Mouse (Mus musculus) heart, embryonic 12.5 days (tissue): ENCODE data around the gene Hist1h4k. TPM values are rescaled to one million over a fixed set of nuclear protein-coding genes. Genes with fewer than 3 reads are reported as not detected.
"Not testable (repeated sequence)": the region's sequence is repeated elsewhere in the genome, so short reads cannot be mapped to it uniquely, and the experiment has no call there.

ENCODE experiments used
- ATAC-seq: fragments of 200-750 bp; cut with Nextera tagmentation; 2 replicates; pipeline ENCODE4 v1.8.0; 2017; ENCODE audit warnings: moderate TSS enrichment, moderate library complexity; ENCODE audit not compliant: insufficient number of reproducible peaks, low FRiP score
- H3K27ac ChIP-seq: fragments of 300-500 bp; sonication (generic); 2 replicates; pipeline ENCODE4 v1.5.1; 2016; ENCODE audit warnings: mild to moderate bottlenecking, moderate library complexity; ENCODE audit not compliant: poor library complexity, severe bottlenecking
- H3K27me3 ChIP-seq: fragments of 300-500 bp; sonication (generic); replicated peaks from 2 replicates; pipeline ENCODE4 v1.6.1; 2016; ENCODE audit warnings: mild to moderate bottlenecking, moderate library complexity
- H3K36me3 ChIP-seq: fragments of 300-500 bp; sonication (generic); 2 replicates; pipeline ENCODE4 v1.6.1; 2016; ENCODE audit warnings: mild to moderate bottlenecking, moderate library complexity
- H3K4me1 ChIP-seq: fragments of 300-500 bp; sonication (generic); replicated peaks from 2 replicates; pipeline ENCODE4 v1.6.1; 2016; ENCODE audit warnings: mild to moderate bottlenecking
- H3K4me2 ChIP-seq: fragments of 300-500 bp; sonication (generic); 2 replicates; pipeline ENCODE4 v1.6.1; 2016; ENCODE audit warnings: mild to moderate bottlenecking, moderate library complexity
- H3K4me3 ChIP-seq: fragments of 300-500 bp; sonication (generic); 2 replicates; pipeline ENCODE4 v1.5.1; 2016; ENCODE audit warnings: mild to moderate bottlenecking
- H3K9ac ChIP-seq: fragments of 300-500 bp; sonication (generic); 2 replicates; pipeline ENCODE4 v1.6.1; 2016; ENCODE audit warnings: mild to moderate bottlenecking, moderate library complexity
- H3K9me3 ChIP-seq: fragments of 300-500 bp; sonication (generic); replicated peaks from 2 replicates; pipeline ENCODE4 v1.6.1; 2016; ENCODE audit warnings: mild to moderate bottlenecking, moderate library complexity
- WGBS: fragments of 180-500 bp; shearing (Covaris S2); methylation state at CpG from one replicate; pipeline ENCODE4 v1.1.7; 2016; 5-methylcytosine and 5-hydroxymethylcytosine counted together
- polyA plus RNA-seq: library from polyadenylated mRNA; unstranded; fragments of >200 nt; fragmentation: Nextera tagmentation; extraction: Ambion mirVana; gene quantifications from 2 replicates; pipeline ENCODE4 v1.2.1, GENCODE M21; 2016

Hist1h4k gene
- polyA plus RNA-seq, 1 experiment from 2014 or later: 0.80 TPM

GRCm38 (mm10) chr13:21729544-21729943 is 20.8 kb downstream of the Hist1h4k start:
- Histone ChIP-seq H3K36me3 (no peaks in the 10 kb centered on the region), H3K4me2 (no peak overlapping the region), H3K4me1 (peaks cover 8% of the 10 kb centered on the region), H3K4me3 (no peak overlapping the region), H3K27ac (no peak overlapping the region), H3K9me3 (no peaks in the 10 kb centered on the region), H3K9ac (no peak overlapping the region), H3K27me3 (no peaks in the 10 kb centered on the region)
- 52% methylated on average over 1 of the region's 1 CpGs for WGBS
- no peak for ATAC-seq

GRCm38 (mm10) chr13:21727948-21728572 is 22.2 kb downstream of the Hist1h4k start:
- ATAC-seq: no peak
- H3K36me3 ChIP-seq: no peaks in the 10 kb centered on the region
- H3K4me1 ChIP-seq: no peaks in the 10 kb centered on the region
- no peak overlapping the region for H3K9ac ChIP-seq
- no peaks in the 10 kb centered on the region for H3K27me3 ChIP-seq
- H3K4me2 ChIP-seq: no peak overlapping the region
- no peak overlapping the region for H3K27ac ChIP-seq
- H3K4me3 ChIP-seq: no peak overlapping the region
- no peaks in the 10 kb centered on the region for H3K9me3 ChIP-seq
- WGBS: 35% methylated on average over 11 of the region's 11 CpGs

GRCm38 (mm10) chr13:21722993-21723836 is 27.1 kb downstream of the Hist1h4k start:
- ATAC-seq: no peak
- no peak overlapping the region for H3K9ac ChIP-seq
- H3K4me3 ChIP-seq: no peak overlapping the region
- peaks cover 13% of the 10 kb centered on the region for H3K4me1 ChIP-seq
- H3K27ac ChIP-seq: no peak overlapping the region
- H3K27me3 ChIP-seq: no peaks in the 10 kb centered on the region
- no peaks in the 10 kb centered on the region for H3K9me3 ChIP-seq
- WGBS: 45% methylated on average over 5 of the region's 5 CpGs
- no peaks in the 10 kb centered on the region for H3K36me3 ChIP-seq
- H3K4me2 ChIP-seq: no peak overlapping the region

GRCm38 (mm10) chr13:21722373-21722925 is 27.9 kb downstream of the Hist1h4k start:
- Histone ChIP-seq H3K27ac (peak overlapping the region; percentile 78), H3K27me3 (no peaks in the 10 kb centered on the region), H3K36me3 (no peaks in the 10 kb centered on the region), H3K4me1 (peaks cover 13% of the 10 kb centered on the region), H3K4me3 (peak overlapping the region; percentile 50), H3K9ac (peak overlapping the region; percentile 60), H3K4me2 (peak overlapping the region; percentile 69), H3K9me3 (no peaks in the 10 kb centered on the region)
- ATAC-seq: peak; percentile 5; the same call in 1 of the 2 replicates
- 5% methylated on average over 11 of the region's 11 CpGs for WGBS

GRCm38 (mm10) chr13:21721757-21722372 is 28.4 kb downstream of the Hist1h4k start, which contains the start of gene Hist1h2bm:
Gene Hist1h2bm (plus strand): TSS chr13:21722044.
- H3K4me2 ChIP-seq: peak within 1 kb of the TSS; percentile 69
- H3K9ac ChIP-seq: peak within 1 kb of the TSS; percentile 74
- peak within 1 kb of the TSS; percentile 50 for H3K4me3 ChIP-seq
- under 1% methylated on average over 37 of the region's 37 CpGs for WGBS
- not testable (repeated sequence) for H3K27me3 ChIP-seq, H3K9me3 ChIP-seq, H3K36me3 ChIP-seq
- H3K4me1 ChIP-seq: peaks cover 16% of the 10 kb centered on the region
- peak; percentile 98 for ATAC-seq
- peak within 1 kb of the TSS; percentile 85 for H3K27ac ChIP-seq

DNA sequence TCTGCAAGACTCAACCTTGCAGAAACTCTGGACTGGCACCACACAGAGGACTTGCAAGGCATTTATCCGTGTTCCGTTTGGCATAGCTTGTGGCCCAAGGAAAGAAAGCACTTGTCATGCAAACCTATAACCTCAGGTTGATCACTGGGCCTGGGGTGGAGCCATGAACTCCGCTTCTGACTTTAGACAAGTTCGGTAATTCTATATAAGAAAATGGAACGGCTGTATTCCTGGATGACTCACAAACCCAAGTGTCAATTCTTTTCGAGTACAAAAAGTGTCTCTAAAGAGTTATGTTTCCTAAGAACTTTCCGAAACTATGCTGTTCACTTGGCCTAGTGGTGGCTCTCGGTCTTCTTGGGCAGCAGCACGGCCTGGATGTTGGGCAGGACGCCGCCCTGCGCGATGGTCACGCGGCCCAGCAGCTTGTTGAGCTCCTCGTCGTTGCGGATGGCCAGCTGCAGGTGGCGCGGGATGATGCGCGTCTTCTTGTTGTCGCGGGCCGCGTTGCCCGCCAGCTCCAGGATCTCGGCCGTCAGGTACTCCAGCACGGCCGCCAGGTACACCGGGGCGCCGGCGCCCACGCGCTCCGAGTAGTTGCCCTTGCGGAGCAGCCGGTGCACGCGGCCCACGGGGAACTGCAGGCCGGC is 29.1 kb downstream of the Hist1h4k start:
- WGBS: 5% methylated on average over 20 of the region's 44 CpGs
- ATAC-seq: peak; percentile 46
- H3K27ac ChIP-seq: peak overlapping the region; percentile 85
- not testable (repeated sequence) for H3K36me3 ChIP-seq, H3K9me3 ChIP-seq, H3K27me3 ChIP-seq
- H3K4me2 ChIP-seq: peak overlapping the region; percentile 68
- H3K9ac ChIP-seq: peak overlapping the region; percentile 74
- peak overlapping the region; percentile 50 for H3K4me3 ChIP-seq
- peaks cover 18% of the 10 kb centered on the region for H3K4me1 ChIP-seq

DNA sequence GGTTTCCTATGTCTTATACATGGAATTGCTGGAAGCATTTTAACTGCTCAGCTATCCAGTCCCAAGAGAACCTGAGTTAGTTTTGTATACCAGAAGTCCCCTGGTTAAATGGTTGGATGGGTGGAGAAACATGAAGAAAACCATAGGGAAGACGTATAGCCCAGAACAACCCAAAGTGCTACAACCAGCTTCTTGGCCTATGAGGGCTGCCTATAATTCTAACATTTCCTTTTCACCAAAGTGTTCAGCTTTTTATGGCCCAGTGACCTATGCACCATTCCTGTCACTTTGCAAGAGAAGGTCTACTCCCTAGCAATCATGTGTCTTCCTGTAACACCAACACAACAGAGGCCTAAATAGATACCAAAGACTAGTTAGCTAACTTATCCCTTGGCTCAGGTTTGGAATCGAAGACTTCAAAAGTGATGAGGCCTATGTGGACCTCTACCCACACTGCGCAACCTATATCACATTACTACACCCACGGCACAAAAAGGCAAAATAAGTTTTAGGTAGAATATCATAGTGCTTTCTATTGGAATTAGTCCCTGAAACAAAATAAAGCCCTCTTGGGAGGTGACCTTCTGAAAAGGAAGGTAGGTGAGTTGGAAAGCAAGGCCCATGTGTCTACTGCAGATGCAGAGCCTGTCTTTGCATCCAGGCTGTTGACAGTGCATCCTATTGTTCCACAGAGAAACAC is 31.8 kb downstream of the Hist1h4k start:
- Histone ChIP-seq H3K27ac (peak overlapping the region; percentile 81), H3K27me3 (no peaks in the 10 kb centered on the region), H3K9me3 (no peaks in the 10 kb centered on the region), H3K4me3 (peak overlapping the region; percentile 50), H3K4me1 (peaks cover 25% of the 10 kb centered on the region), H3K36me3 (no peaks in the 10 kb centered on the region), H3K4me2 (peak overlapping the region; percentile 77), H3K9ac (peak overlapping the region; percentile 87)
- no peak for ATAC-seq
- 65% methylated on average over 4 of the region's 4 CpGs for WGBS

GRCm38 (mm10) chr13:21717397-21718357 is 32.6 kb downstream of the Hist1h4k start, which contains the start of gene Hist1h3h:
Gene Hist1h3h (plus strand): TSS chr13:21717659.
- not testable (repeated sequence) for H3K9me3 ChIP-seq, H3K36me3 ChIP-seq, H3K27me3 ChIP-seq
- ATAC-seq: peak; percentile 26; the same call in 1 of the 2 replicates
- Histone ChIP-seq H3K27ac (peak within 1 kb of the TSS; percentile 96), H3K4me2 (peak within 1 kb of the TSS; percentile 90), H3K4me1 (peaks cover 25% of the 10 kb centered on the region), H3K4me3 (peak within 1 kb of the TSS; percentile 52), H3K9ac (peak within 1 kb of the TSS; percentile 87)
- 2% methylated on average over 28 of the region's 56 CpGs for WGBS

DNA sequence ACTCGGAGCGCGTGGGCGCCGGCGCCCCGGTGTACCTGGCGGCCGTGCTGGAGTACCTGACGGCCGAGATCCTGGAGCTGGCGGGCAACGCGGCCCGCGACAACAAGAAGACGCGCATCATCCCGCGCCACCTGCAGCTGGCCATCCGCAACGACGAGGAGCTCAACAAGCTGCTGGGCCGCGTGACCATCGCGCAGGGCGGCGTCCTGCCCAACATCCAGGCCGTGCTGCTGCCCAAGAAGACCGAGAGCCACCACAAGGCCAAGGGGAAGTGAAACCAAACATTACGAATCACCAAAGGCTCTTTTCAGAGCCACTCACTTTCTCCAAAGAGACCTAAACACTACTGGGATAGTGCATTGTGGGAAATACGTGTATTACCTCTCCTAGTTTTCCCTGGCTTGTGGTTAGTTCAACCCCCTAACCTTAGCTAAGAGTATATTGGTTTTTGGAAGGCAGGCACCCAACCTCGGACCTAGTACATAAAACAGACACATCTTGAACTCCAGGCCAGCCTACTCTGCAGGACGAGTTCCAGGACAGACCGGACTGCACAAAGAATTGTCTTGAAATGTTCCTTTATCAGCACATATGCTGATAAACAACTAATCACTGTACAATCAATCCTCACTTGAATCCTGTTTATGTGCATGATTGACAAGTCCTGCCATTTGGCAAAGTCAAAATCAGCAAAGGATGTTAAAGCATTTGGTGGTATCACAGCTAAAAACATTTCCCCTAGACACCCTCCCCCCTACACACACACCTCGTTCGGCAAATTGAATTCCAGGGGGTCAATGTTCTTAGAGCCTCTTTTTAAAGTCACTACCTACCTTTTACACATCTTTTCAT is 33.5 kb downstream of the Hist1h4k start:
- WGBS: under 1% methylated on average over 14 of the region's 38 CpGs
- peak; percentile 22 for ATAC-seq
- peaks cover 23% of the 10 kb centered on the region for H3K4me1 ChIP-seq

More for the DNA sequence above, 33.5 kb downstream of the Hist1h4k start:
- not testable (repeated sequence) for H3K27me3 ChIP-seq, H3K36me3 ChIP-seq, H3K9me3 ChIP-seq
- Histone ChIP-seq H3K27ac (peak overlapping the region; percentile 96), H3K4me3 (peak overlapping the region; percentile 52), H3K4me2 (peak overlapping the region; percentile 90), H3K9ac (peak overlapping the region; percentile 82)
